Mouse (Mus musculus) bone marrow, adult 2 months (tissue): Measurements from ENCODE around the gene Ppp3ca.

Source experiments
- CTCF ChIP-seq: fragments of 200-500 bp; IDR thresholded peaks from 2 replicates; pipeline ENCODE4 v1.5.1; 2011; ENCODE audit warnings: low read length, control low read depth; ENCODE audit not compliant: control insufficient read depth, insufficient read depth
- POLR2A ChIP-seq: fragments of 200-500 bp; IDR thresholded peaks from 2 replicates; pipeline ENCODE4 v1.6.1; 2011; ENCODE audit warnings: low read depth, mild to moderate bottlenecking, control low read depth, low read length, borderline replicate concordance; ENCODE audit not compliant: control insufficient read depth

GRCm38 (mm10) chr3:136785686-136786085, 115.8 kb downstream of the Ppp3ca start:
- TF ChIP-seq CTCF (no peak), POLR2A (no peak)
